8 mouse cellular contexts compared by ENCODE assay signal in genomic region chrX:75096163-75096770, GRCm38 (mm10). TPM values are rescaled to one million over a fixed set of nuclear protein-coding genes. Genes with fewer than 3 reads are reported as not detected.
A peak's percentile ranks its signal among the peaks of the same experiment; 100 is the strongest.
DNase-seq lines count a peak whose midpoint lies in the region; ATAC-seq and TF ChIP-seq lines count a peak whose summit lies in the region.

No protein-coding gene starts in this region.

- H3K4me3 ChIP-seq in gastrocnemius, adult 2 months = peak overlapping the region; percentile 81
- H3K4me3 ChIP-seq in embryonic facial prominence, embryonic 15.5 days (replicated peaks) = peak overlapping the region; percentile 58
- H3K4me3 ChIP-seq in hindbrain, embryonic 14.5 days (replicated peaks; ENCODE audit: low read length) = peak overlapping the region; percentile 56
- peak overlapping the region; percentile 47 for H3K4me3 ChIP-seq in lung, postnatal 0 days (ENCODE audit: low read depth, low read length)
- peak overlapping the region; percentile 90 for H3K4me3 ChIP-seq in testis, adult 2 months (ENCODE audit: control insufficient read depth, low read depth, low read length)

- no peaks in the 10 kb centered on the region for H3K9me3 ChIP-seq in embryonic facial prominence, embryonic 15.5 days (replicated peaks)
- no peaks in the 10 kb centered on the region for H3K9me3 ChIP-seq in hindbrain, embryonic 14.5 days (ENCODE audit: control insufficient read depth, low read length)
- no peaks in the 10 kb centered on the region for H3K9me3 ChIP-seq in lung, postnatal 0 days (ENCODE audit: low read length)

- no peak for ATAC-seq in embryonic facial prominence, embryonic 15.5 days (ENCODE audit: insufficient number of reproducible peaks, low FRiP score, low TSS enrichment, low read depth)
- ATAC-seq in hindbrain, embryonic 14.5 days (ENCODE audit: low FRiP score) = no peak
- ATAC-seq in lung, postnatal 0 days = no peak

- 0 out of 2 replicates have a peak, but pooled peaks cover 2% of the 10 kb centered on the region for H3K36me3 ChIP-seq in embryonic facial prominence, embryonic 15.5 days
- H3K36me3 ChIP-seq in hindbrain, embryonic 14.5 days (replicated peaks; ENCODE audit: control insufficient read depth, insufficient read depth) = peaks cover 13% of the 10 kb centered on the region; the same call in 1 of the 2 replicates
- no peaks in the 10 kb centered on the region for H3K36me3 ChIP-seq in lung, postnatal 0 days (ENCODE audit: insufficient read depth, low read length)
- no peaks in the 10 kb centered on the region for H3K36me3 ChIP-seq in testis, adult 2 months (ENCODE audit: control insufficient read depth, insufficient read depth, low read length)

- no peak for TF ChIP-seq POLR2A in testis, adult 2 months (IDR thresholded peaks at IDR 0.05; ENCODE audit: control insufficient read depth, low read depth, low read length)

- no peak for TF ChIP-seq EP300 in lung, postnatal 0 days (IDR thresholded peaks at IDR 0.05)

- no peaks in the 10 kb centered on the region for H3K4me1 ChIP-seq in embryonic facial prominence, embryonic 15.5 days
- H3K4me1 ChIP-seq in hindbrain, embryonic 14.5 days (replicated peaks; ENCODE audit: control insufficient read depth, insufficient read depth, low read length) = peaks cover 3% of the 10 kb centered on the region; the same call in 1 of the 2 replicates
- no peaks in the 10 kb centered on the region for H3K4me1 ChIP-seq in lung, postnatal 0 days (ENCODE audit: insufficient read depth, low read depth, low read length)
- no peaks in the 10 kb centered on the region for H3K4me1 ChIP-seq in testis, adult 2 months (ENCODE audit: control insufficient read depth, insufficient read depth, low read length)

- peak overlapping the region; percentile 54 for H3K4me2 ChIP-seq in embryonic facial prominence, embryonic 15.5 days (replicated peaks)
- peak overlapping the region; percentile 58 for H3K4me2 ChIP-seq in hindbrain, embryonic 14.5 days (replicated peaks)
- H3K4me2 ChIP-seq in lung, postnatal 0 days (replicated peaks; ENCODE audit: low read depth, low read length) = peak overlapping the region; percentile 56

- DNase-seq in gastrocnemius, adult 2 months = peak; percentile 19
- DNase-seq in gastrocnemius, postnatal 4 days (ENCODE audit: low spot score in 2 of 2) = no peak
- peak; percentile 20 for DNase-seq in ES-CJ7 (ENCODE audit: low read depth, low spot score)
- DNase-seq in hindbrain, embryonic 14.5 days (ENCODE audit: low spot score) = peak; percentile 25
- peak; percentile 7 for DNase-seq in lung, postnatal 0 days (ENCODE audit: low spot score)
- DNase-seq in right cerebral cortex, adult 18-20 months = no peak

- 17% methylated on average over 23 of the region's 23 CpGs for WGBS in embryonic facial prominence, embryonic 15.5 days
- WGBS in hindbrain, embryonic 14.5 days = 18% methylated on average over 23 of the region's 23 CpGs
- WGBS in lung, postnatal 0 days = 12% methylated on average over 23 of the region's 23 CpGs

- intact Hi-C loops in gastrocnemius, adult 2 months (cut with DNase I) = no loop called here

- H3K27ac ChIP-seq in gastrocnemius, adult 2 months = peak overlapping the region; percentile 89
- peak overlapping the region; percentile 63 for H3K27ac ChIP-seq in embryonic facial prominence, embryonic 15.5 days (replicated peaks)
- peak overlapping the region; percentile 73 for H3K27ac ChIP-seq in hindbrain, embryonic 14.5 days
- peak overlapping the region; percentile 59 for H3K27ac ChIP-seq in lung, postnatal 0 days (ENCODE audit: low read length)
- H3K27ac ChIP-seq in testis, adult 2 months (ENCODE audit: control insufficient read depth, insufficient read depth, low read depth, low read length) = peak overlapping the region; percentile 60; the same call in 1 of the 2 replicates

- H3K9ac ChIP-seq in embryonic facial prominence, embryonic 15.5 days = peak overlapping the region; percentile 42
- peak overlapping the region; percentile 62 for H3K9ac ChIP-seq in hindbrain, embryonic 14.5 days
- 0 out of 2 replicates have a peak overlapping the region, but pooled peaks have one; percentile 19 for H3K9ac ChIP-seq in lung, postnatal 0 days (replicated peaks; ENCODE audit: low read depth)

- no peaks in the 10 kb centered on the region for H3K27me3 ChIP-seq in embryonic facial prominence, embryonic 15.5 days
- no peaks in the 10 kb centered on the region for H3K27me3 ChIP-seq in hindbrain, embryonic 14.5 days (ENCODE audit: control insufficient read depth, insufficient read depth, low read length)
- no peaks in the 10 kb centered on the region for H3K27me3 ChIP-seq in lung, postnatal 0 days (replicated peaks; ENCODE audit: insufficient read depth, low read length)
- H3K27me3 ChIP-seq in testis, adult 2 months (ENCODE audit: control insufficient read depth, insufficient read depth, low read length) = no peaks in the 10 kb centered on the region

- no peak for TF ChIP-seq CTCF in gastrocnemius, adult 2 months (IDR thresholded peaks at IDR 0.05)
- no peak for TF ChIP-seq CTCF in lung, postnatal 0 days (IDR thresholded peaks at IDR 0.05)
- no peak for TF ChIP-seq CTCF in testis, adult 2 months (IDR thresholded peaks at IDR 0.05; ENCODE audit: control insufficient read depth, insufficient read depth, insufficient replicate concordance, low read depth, low read length)

RNA-seq across cellular contexts. Expression of gene Dkc1, which starts 0.6 kb away (rescaled TPM):
- total RNA-seq in gastrocnemius, adult 2 months (2021) = 10 to 100 TPM; 28.6 to 29.2 TPM
- total RNA-seq in gastrocnemius, postnatal 4 days (2021) = 10 to 100 TPM; 34.3 to 35.6 TPM
- 113 and 121 TPM in 2 replicates for polyA plus RNA-seq in embryonic facial prominence, embryonic 15.5 days (2015; fragmentation: Nextera tagmentation; extraction: Ambion mirVana)
- 51.0 and 54.2 TPM in 2 replicates for polyA plus RNA-seq in hindbrain, embryonic 14.5 days (2014; fragmentation: Nextera tagmentation; extraction: Ambion mirVana)
- polyA plus RNA-seq in lung, postnatal 0 days (2015; fragmentation: Nextera tagmentation; extraction: Ambion mirVana) = 28.8 and 31.6 TPM in 2 replicates
- 2.1 and 3.0 TPM in 2 replicates for polyA plus RNA-seq in testis, adult 2 months (2012; rRNA removed)

RNA-seq across cellular contexts. Expression of gene Gab3, which starts 11.0 kb away (rescaled TPM):
- total RNA-seq in gastrocnemius, adult 2 months (2021) = under 1 TPM; 0.47 to 0.64 TPM
- 1 to 10 TPM; 3.3 TPM for total RNA-seq in gastrocnemius, postnatal 4 days (2021)
- 2.7 and 3.0 TPM in 2 replicates for polyA plus RNA-seq in embryonic facial prominence, embryonic 15.5 days (2015; fragmentation: Nextera tagmentation; extraction: Ambion mirVana)
- polyA plus RNA-seq in hindbrain, embryonic 14.5 days (2014; fragmentation: Nextera tagmentation; extraction: Ambion mirVana) = 2.4 TPM in 2 replicates
- 5.0 and 5.2 TPM in 2 replicates for polyA plus RNA-seq in lung, postnatal 0 days (2015; fragmentation: Nextera tagmentation; extraction: Ambion mirVana)
- polyA plus RNA-seq in testis, adult 2 months (2012; rRNA removed) = 0.95 and 1.5 TPM in 2 replicates

RNA-seq across cellular contexts. Expression of gene Mpp1, which starts 34.5 kb away (rescaled TPM):
- 10 to 100 TPM; 11.8 to 12.2 TPM for total RNA-seq in gastrocnemius, adult 2 months (2021)
- 10 to 100 TPM; 28.7 to 32.4 TPM for total RNA-seq in gastrocnemius, postnatal 4 days (2021)
- 56.7 and 57.1 TPM in 2 replicates for polyA plus RNA-seq in embryonic facial prominence, embryonic 15.5 days (2015; fragmentation: Nextera tagmentation; extraction: Ambion mirVana)
- 23.9 and 25.9 TPM in 2 replicates for polyA plus RNA-seq in hindbrain, embryonic 14.5 days (2014; fragmentation: Nextera tagmentation; extraction: Ambion mirVana)
- polyA plus RNA-seq in lung, postnatal 0 days (2015; fragmentation: Nextera tagmentation; extraction: Ambion mirVana) = 48.8 and 57.0 TPM in 2 replicates
- 2.4 TPM in 2 replicates for polyA plus RNA-seq in testis, adult 2 months (2012; rRNA removed)

Comparison
In these comparisons a context has a peak if more than half of its experiments do, and no peak if none do; other contexts are left out.
1. DNase-seq: peak in gastrocnemius, adult 2 months (single experiment), ES-CJ7 (single experiment), hindbrain, embryonic 14.5 days (single experiment) and lung, postnatal 0 days (single experiment); none in gastrocnemius, postnatal 4 days (0 of 2) and right cerebral cortex, adult 18-20 months (single experiment).
2. Peak in every context shown above with its lines, with median percentiles within 50 percentile points of each other: H3K27ac ChIP-seq, H3K4me3 ChIP-seq, H3K4me2 ChIP-seq and H3K9ac ChIP-seq.